Mouse (Mus musculus): ENCODE data around the gene Marveld1. TPM values are rescaled to one million over a fixed set of nuclear protein-coding genes. Genes with fewer than 3 reads are reported as not detected.

Marveld1 gene
- polyA plus RNA-seq, 1 experiment from 2014 or later = 17.1 TPM

GRCm38 (mm10) chr19:42158246-42159017 is 11.2 kb downstream of the Marveld1 start:
- Histone ChIP-seq H3K4me2 (peak overlapping the region; percentile 16; the same call in 1 of the 2 replicates), H3K4me1 (peaks cover 12% of the 10 kb centered on the region), H3K36me3 (no peaks in the 10 kb centered on the region), H3K27me3 (no peaks in the 10 kb centered on the region), H3K9me3 (no peaks in the 10 kb centered on the region), H3K9ac (no peak overlapping the region), H3K4me3 (no peak overlapping the region), H3K27ac (peak overlapping the region; percentile 47)
- peak; percentile 43; the same call in 1 of the 2 replicates for ATAC-seq (ENCODE audit: borderline replicate concordance, extremely low read depth, low FRiP score, low TSS enrichment)
- 31% methylated on average over 13 of the region's 13 CpGs for WGBS

GRCm38 (mm10) chr19:42163764-42164163 is 16.6 kb downstream of the Marveld1 start, which contains the start of gene Zfyve27:
Zfyve27 (plus strand) TSS chr19:42163951.
- no peak within 1 kb of the TSS for H3K4me2 ChIP-seq

DNA sequence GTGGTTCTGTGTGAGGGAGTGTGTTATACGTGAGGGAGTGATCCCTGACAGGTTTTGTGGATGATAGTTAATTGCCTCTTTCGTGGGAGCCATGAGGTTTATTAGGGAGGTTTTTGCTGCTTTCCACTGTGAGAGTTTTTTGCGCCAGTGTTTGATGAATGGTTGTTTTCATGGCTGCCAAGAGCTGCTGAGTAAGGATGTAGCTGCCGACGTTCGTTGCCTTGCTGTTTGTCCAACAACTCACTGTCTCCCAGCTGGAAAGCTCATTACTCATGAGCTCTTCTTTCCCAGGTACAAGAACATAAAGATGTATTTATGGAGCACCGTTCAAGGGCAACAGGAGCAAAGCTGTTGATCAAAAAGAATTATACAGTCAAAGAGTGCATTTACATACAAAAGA is 17.0 kb downstream of the Marveld1 start:
- Histone ChIP-seq H3K9me3 (no peaks in the 10 kb centered on the region), H3K4me1 (peaks cover 13% of the 10 kb centered on the region), H3K9ac (no peak overlapping the region), H3K27me3 (peaks cover 15% of the 10 kb centered on the region), H3K27ac (no peak overlapping the region), H3K4me3 (no peak overlapping the region), H3K36me3 (no peaks in the 10 kb centered on the region), H3K4me2 (no peak overlapping the region)
- WGBS = 17% methylated on average over 7 of the region's 7 CpGs
- ATAC-seq (ENCODE audit: borderline replicate concordance, extremely low read depth, low FRiP score, low TSS enrichment) = no peak

More at GRCm38 (mm10) chr19:42163764-42164163, 16.6 kb downstream of the Marveld1 start, which contains the start of gene Zfyve27:
- 34% methylated on average over 5 of the region's 5 CpGs for WGBS
- peaks cover 14% of the 10 kb centered on the region; the same call in 1 of the 2 replicates for H3K4me1 ChIP-seq
- no peak within 1 kb of the TSS for H3K4me3 ChIP-seq
- H3K27ac ChIP-seq = no peak within 1 kb of the TSS
- no peaks in the 10 kb centered on the region for H3K36me3 ChIP-seq
- H3K27me3 ChIP-seq = peaks cover 11% of the 10 kb centered on the region; the same call in 1 of the 2 replicates
- no peak within 1 kb of the TSS for H3K9ac ChIP-seq
- ATAC-seq (ENCODE audit: borderline replicate concordance, extremely low read depth, low FRiP score, low TSS enrichment) = no peak
- H3K9me3 ChIP-seq = no peaks in the 10 kb centered on the region

GRCm38 (mm10) chr19:42166130-42166529 is 18.9 kb downstream of the Marveld1 start:
- whole genome bisulfite sequencing = 3% methylated on average over 12 of the region's 12 CpGs
- Histone ChIP-seq H3K27ac (no peak overlapping the region), H3K9ac (no peak overlapping the region), H3K4me3 (peak overlapping the region; percentile 23), H3K4me1 (peaks cover 28% of the 10 kb centered on the region), H3K9me3 (no peaks in the 10 kb centered on the region), H3K36me3 (no peaks in the 10 kb centered on the region), H3K27me3 (peaks cover 17% of the 10 kb centered on the region), H3K4me2 (peak overlapping the region; percentile 49)
- ATAC-seq (ENCODE audit: borderline replicate concordance, extremely low read depth, low FRiP score, low TSS enrichment) = no peak

GRCm38 (mm10) chr19:42166766-42167165 is 19.6 kb downstream of the Marveld1 start:
- H3K27me3 ChIP-seq = peaks cover 17% of the 10 kb centered on the region
- no peak overlapping the region for H3K4me3 ChIP-seq
- 36% methylated on average over 3 of the region's 3 CpGs for WGBS
- no peak overlapping the region for H3K27ac ChIP-seq
- peaks cover 34% of the 10 kb centered on the region for H3K4me1 ChIP-seq
- H3K4me2 ChIP-seq = no peak overlapping the region
- no peak overlapping the region for H3K9ac ChIP-seq
- H3K9me3 ChIP-seq = no peaks in the 10 kb centered on the region
- no peak for ATAC-seq (ENCODE audit: borderline replicate concordance, extremely low read depth, low FRiP score, low TSS enrichment)
- no peaks in the 10 kb centered on the region for H3K36me3 ChIP-seq

GRCm38 (mm10) chr19:42167489-42167888 is 20.3 kb downstream of the Marveld1 start:
- H3K4me2 ChIP-seq = no peak overlapping the region
- H3K9ac ChIP-seq = no peak overlapping the region
- no peak overlapping the region for H3K27ac ChIP-seq
- H3K9me3 ChIP-seq = no peaks in the 10 kb centered on the region
- 56% methylated on average over 9 of the region's 9 CpGs for WGBS
- H3K4me1 ChIP-seq = peaks cover 36% of the 10 kb centered on the region
- H3K27me3 ChIP-seq = peaks cover 17% of the 10 kb centered on the region
- no peaks in the 10 kb centered on the region for H3K36me3 ChIP-seq
- H3K4me3 ChIP-seq = no peak overlapping the region
- ATAC-seq (ENCODE audit: borderline replicate concordance, extremely low read depth, low FRiP score, low TSS enrichment) = no peak

- 37% methylated on average over 10 of the region's 10 CpGs for whole genome bisulfite sequencing
- H3K9ac ChIP-seq = no peak overlapping the region
- H3K27me3 ChIP-seq = peaks cover 17% of the 10 kb centered on the region
- no peaks in the 10 kb centered on the region for H3K36me3 ChIP-seq
- H3K4me1 ChIP-seq = peaks cover 28% of the 10 kb centered on the region
- ATAC-seq (ENCODE audit: borderline replicate concordance, extremely low read depth, low FRiP score, low TSS enrichment) = no peak
- peak overlapping the region; percentile 95; the same call in 1 of the 2 replicates for H3K4me3 ChIP-seq
- H3K4me2 ChIP-seq = peak overlapping the region; percentile 90; the same call in 1 of the 2 replicates
- no peaks in the 10 kb centered on the region for H3K9me3 ChIP-seq
- no peak overlapping the region for H3K27ac ChIP-seq
Observed at GRCm38 (mm10) chr19:42169322-42169975, 22.2 kb downstream of the Marveld1 start.

DNA sequence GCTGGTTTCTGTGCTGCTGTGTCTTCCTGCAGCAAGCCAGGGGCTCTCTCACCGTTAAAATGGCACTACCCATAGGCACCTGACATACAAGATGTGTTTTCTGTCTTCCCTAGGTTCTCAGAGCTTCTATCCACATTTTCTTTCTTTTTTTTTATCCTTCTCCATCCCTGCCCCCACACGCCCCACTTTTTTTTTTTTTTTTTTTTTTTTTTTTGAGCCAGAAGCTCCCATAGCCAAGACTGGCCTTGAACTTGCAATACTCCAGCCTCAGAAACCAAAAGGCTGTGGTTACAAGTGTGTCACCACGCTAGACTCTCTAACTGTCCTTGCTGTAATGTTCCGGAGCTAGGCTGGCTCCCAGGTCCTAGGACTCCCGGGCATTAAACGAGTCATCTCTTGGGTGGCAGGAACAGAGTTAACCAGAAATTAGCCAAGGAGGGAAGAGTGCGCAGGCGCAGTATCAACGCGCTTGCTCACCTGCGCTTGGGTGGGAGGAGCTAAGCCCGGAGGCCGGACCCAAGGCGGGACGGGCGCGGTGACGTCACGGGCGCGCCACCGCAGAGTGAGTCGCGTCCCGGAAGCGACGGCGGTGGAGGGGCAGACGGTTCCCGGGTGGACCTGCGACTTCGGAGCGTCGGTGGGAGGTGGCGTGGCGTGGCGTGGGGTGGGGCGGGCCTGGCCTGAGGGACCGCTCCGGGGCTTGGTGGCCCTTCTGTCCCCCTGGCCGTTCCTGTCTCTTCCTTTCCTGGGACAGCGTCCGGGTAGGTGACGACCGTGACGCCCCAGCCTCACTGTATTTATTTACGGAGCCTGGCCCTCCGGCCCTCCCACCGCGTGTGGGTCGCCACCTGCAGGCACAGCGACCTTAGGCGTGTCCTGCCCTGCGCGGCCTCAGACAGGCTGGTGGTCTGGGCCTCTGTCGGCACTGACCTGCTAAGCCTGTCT is 23.1 kb downstream of the Marveld1 start:
- WGBS = 2% methylated on average over 53 of the region's 56 CpGs
- H3K36me3 ChIP-seq = no peaks in the 10 kb centered on the region

GRCm38 (mm10) chr19:42176841-42177240 is 29.6 kb downstream of the Marveld1 start:
- Histone ChIP-seq H3K36me3 (0 out of 2 replicates have a peak, but pooled peaks cover 5% of the 10 kb centered on the region), H3K4me3 (no peak overlapping the region), H3K27ac (no peak overlapping the region), H3K27me3 (no peaks in the 10 kb centered on the region), H3K9me3 (no peaks in the 10 kb centered on the region), H3K4me1 (peaks cover 3% of the 10 kb centered on the region; the same call in 1 of the 2 replicates), H3K9ac (no peak overlapping the region), H3K4me2 (no peak overlapping the region)
- ATAC-seq (ENCODE audit: borderline replicate concordance, extremely low read depth, low FRiP score, low TSS enrichment) = no peak
- 86% methylated on average over 7 of the region's 7 CpGs for WGBS

More for the DNA sequence above, 23.1 kb downstream of the Marveld1 start:
- Histone ChIP-seq H3K4me2 (peak overlapping the region; percentile 90), H3K9ac (peak overlapping the region; percentile 88), H3K4me3 (peak overlapping the region; percentile 95), H3K4me1 (peaks cover 25% of the 10 kb centered on the region), H3K27me3 (peaks cover 17% of the 10 kb centered on the region), H3K9me3 (no peaks in the 10 kb centered on the region), H3K27ac (0 out of 2 replicates have a peak overlapping the region, but pooled peaks have one; percentile 41)
- ATAC-seq (ENCODE audit: borderline replicate concordance, extremely low read depth, low FRiP score, low TSS enrichment) = peak; percentile 89

GRCm38 (mm10) chr19:42177461-42177860 is 30.3 kb downstream of the Marveld1 start:
- ATAC-seq (ENCODE audit: borderline replicate concordance, extremely low read depth, low FRiP score, low TSS enrichment) = no peak
- WGBS = 76% methylated on average over 2 of the region's 2 CpGs
- no peak overlapping the region for H3K4me3 ChIP-seq
- H3K27me3 ChIP-seq = no peaks in the 10 kb centered on the region
- H3K4me2 ChIP-seq = no peak overlapping the region
- H3K9me3 ChIP-seq = no peaks in the 10 kb centered on the region
- H3K9ac ChIP-seq = no peak overlapping the region
- no peak overlapping the region for H3K27ac ChIP-seq
- H3K36me3 ChIP-seq = 0 out of 2 replicates have a peak, but pooled peaks cover 5% of the 10 kb centered on the region
- H3K4me1 ChIP-seq = 0 out of 2 replicates have a peak, but pooled peaks cover 2% of the 10 kb centered on the region

GRCm38 (mm10) chr19:42179356-42179755 is 32.2 kb downstream of the Marveld1 start:
- 80% methylated on average over 14 of the region's 14 CpGs for WGBS
- Histone ChIP-seq H3K4me2 (no peak overlapping the region), H3K27me3 (no peaks in the 10 kb centered on the region), H3K36me3 (peaks cover 12% of the 10 kb centered on the region; the same call in 1 of the 2 replicates), H3K9me3 (no peaks in the 10 kb centered on the region), H3K4me1 (0 out of 2 replicates have a peak, but pooled peaks cover 2% of the 10 kb centered on the region), H3K4me3 (no peak overlapping the region), H3K27ac (no peak overlapping the region), H3K9ac (no peak overlapping the region)
- ATAC-seq (ENCODE audit: borderline replicate concordance, extremely low read depth, low FRiP score, low TSS enrichment) = no peak
